Mouse (Mus musculus): ENCODE results near the gene Zfp706.

GRCm38 (mm10) chr15:37005793-37006474 is 1.6 kb downstream of the Zfp706 start:
- TF ChIP-seq GATA1 (IDR thresholded peaks at IDR 0.05; ENCODE audit: low read length) (peak; percentile 86), TAL1 (IDR thresholded peaks at IDR 0.05; ENCODE audit: low read length) (no peak)
